Mouse (Mus musculus) limb, embryonic 13.5 days (tissue): Measurements from ENCODE around the gene Ccdc159. TPM values are rescaled to one million over a fixed set of nuclear protein-coding genes. Genes with fewer than 3 reads are reported as not detected.

Experiments used
- ATAC-seq: fragments of 200-750 bp; cut with Nextera tagmentation; 2 replicates; pipeline ENCODE4 v1.8.0; 2017; ENCODE audit warnings: low read depth, moderate number of reproducible peaks, moderate TSS enrichment; ENCODE audit not compliant: low FRiP score
- H3K27ac ChIP-seq: fragments of 300-500 bp; sonication (generic); 2 replicates; pipeline ENCODE4 v1.5.1; 2015; ENCODE audit warnings: inconsistent platforms, mild to moderate bottlenecking, moderate library complexity
- H3K27me3 ChIP-seq: fragments of 300-500 bp; sonication (generic); 2 replicates; pipeline ENCODE4 v1.6.1; 2015; ENCODE audit warnings: mild to moderate bottlenecking, inconsistent platforms
- H3K36me3 ChIP-seq: fragments of 300-500 bp; sonication (generic); 2 replicates; pipeline ENCODE4 v1.6.1; 2015; ENCODE audit warnings: inconsistent platforms, mild to moderate bottlenecking, moderate library complexity
- H3K4me1 ChIP-seq: fragments of 300-500 bp; sonication (generic); 2 replicates; pipeline ENCODE4 v1.6.1; 2015; ENCODE audit warnings: inconsistent platforms
- H3K4me2 ChIP-seq: fragments of 300-500 bp; sonication (generic); replicated peaks from 2 replicates; pipeline ENCODE4 v1.6.1; 2015; ENCODE audit warnings: inconsistent platforms, mild to moderate bottlenecking, moderate library complexity
- H3K4me3 ChIP-seq: fragments of 300-500 bp; sonication (generic); 2 replicates; pipeline ENCODE4 v1.5.1; 2015; ENCODE audit warnings: moderate library complexity, mild to moderate bottlenecking, inconsistent platforms
- H3K9ac ChIP-seq: fragments of 300-500 bp; sonication (generic); 2 replicates; pipeline ENCODE4 v1.6.1; 2015; ENCODE audit warnings: mild to moderate bottlenecking, inconsistent platforms
- H3K9me3 ChIP-seq: fragments of 300-500 bp; sonication (generic); 2 replicates; pipeline ENCODE4 v1.6.1; 2016; ENCODE audit warnings: inconsistent platforms
- WGBS: fragments of 180-500 bp; shearing (Covaris S2); methylation state at CpG from one replicate; pipeline ENCODE4 v1.1.7; 2015; 5-methylcytosine and 5-hydroxymethylcytosine counted together
- polyA plus RNA-seq: library from polyadenylated mRNA; unstranded; fragments of >200 nt; fragmentation: Nextera tagmentation; extraction: Ambion mirVana; gene quantifications from 2 replicates; pipeline ENCODE4 v1.2.1, GENCODE M21; 2015

Ccdc159 gene
- 5.1 and 6.2 TPM in 2 replicates for polyA plus RNA-seq

DNA sequence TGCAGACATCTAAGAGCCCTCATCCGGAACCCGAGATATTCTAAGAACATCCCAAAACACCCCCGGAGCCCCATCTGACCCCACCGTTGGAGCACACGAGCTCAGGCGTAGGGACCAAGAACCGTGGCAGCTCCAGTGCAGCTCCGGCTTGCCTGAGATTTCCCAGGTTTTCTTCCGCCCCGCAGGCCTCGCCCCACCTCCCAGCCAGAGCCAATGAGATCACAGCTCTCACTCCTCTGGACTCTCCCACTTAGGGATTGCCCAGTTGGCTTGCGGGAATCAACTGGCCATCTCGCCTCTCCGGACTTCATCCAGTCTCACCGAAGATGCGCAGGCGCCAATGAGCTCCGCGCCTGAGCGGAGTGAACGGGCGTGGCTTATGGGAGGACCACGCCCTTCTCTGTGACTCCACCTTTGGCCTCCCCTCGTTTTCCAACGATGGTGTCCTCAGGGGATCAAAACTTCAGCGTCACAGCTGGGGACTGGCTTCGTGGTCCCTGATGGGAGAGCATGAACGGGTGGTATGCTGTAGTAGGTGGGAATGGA is at the start of gene Ccdc159, which contains the start of gene Tmem205:
Gene Ccdc159, plus strand, starts transcription at position 264 of the 546 bp plus-strand sequence.
Gene Tmem205, minus strand, starts transcription at position 349 of the 546 bp plus-strand sequence.
- Histone ChIP-seq H3K9ac (peak within 1 kb of the TSS; percentile 77), H3K36me3 (peaks cover 9% of the 10 kb centered on the region), H3K4me2 (peak within 1 kb of the TSS; percentile 75), H3K27ac (peak within 1 kb of the TSS; percentile 55; the same call in 1 of the 2 replicates), H3K27me3 (no peaks in the 10 kb centered on the region), H3K9me3 (no peaks in the 10 kb centered on the region; the same call in 1 of the 2 replicates), H3K4me3 (peak within 1 kb of the TSS; percentile 58), H3K4me1 (peaks cover 13% of the 10 kb centered on the region)
- WGBS = under 1% methylated on average over 28 of the region's 28 CpGs
- ATAC-seq = peak; percentile 98

DNA sequence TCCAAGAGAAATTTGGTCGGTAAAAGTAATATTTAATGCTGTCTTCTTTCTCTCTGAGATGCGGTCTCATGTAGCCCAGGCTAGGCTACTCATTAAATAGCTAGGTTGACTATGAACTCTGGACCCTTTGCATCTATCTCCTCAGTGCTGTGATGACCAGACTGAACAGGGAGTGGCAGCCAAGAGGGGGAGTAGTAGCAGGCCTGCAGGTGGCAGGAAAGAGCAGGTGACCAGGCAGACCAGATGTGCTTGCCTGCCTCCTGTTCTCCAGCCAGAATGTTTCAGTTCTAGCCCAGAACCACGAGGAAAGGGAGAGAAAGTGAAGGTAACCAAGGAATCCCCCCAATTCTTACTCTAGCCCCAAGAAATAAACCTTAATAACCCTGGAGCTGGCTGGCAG is 38.0 kb upstream of the Ccdc159 start:
- WGBS = 66% methylated on average over 3 of the region's 3 CpGs
- no peak for ATAC-seq
- H3K4me1 ChIP-seq = no peaks in the 10 kb centered on the region
- no peaks in the 10 kb centered on the region for H3K9me3 ChIP-seq
- H3K4me2 ChIP-seq = no peak overlapping the region
- H3K36me3 ChIP-seq = no peaks in the 10 kb centered on the region
- no peak overlapping the region for H3K4me3 ChIP-seq
- H3K27ac ChIP-seq = no peak overlapping the region
- H3K27me3 ChIP-seq = no peaks in the 10 kb centered on the region
- no peak overlapping the region for H3K9ac ChIP-seq

DNA sequence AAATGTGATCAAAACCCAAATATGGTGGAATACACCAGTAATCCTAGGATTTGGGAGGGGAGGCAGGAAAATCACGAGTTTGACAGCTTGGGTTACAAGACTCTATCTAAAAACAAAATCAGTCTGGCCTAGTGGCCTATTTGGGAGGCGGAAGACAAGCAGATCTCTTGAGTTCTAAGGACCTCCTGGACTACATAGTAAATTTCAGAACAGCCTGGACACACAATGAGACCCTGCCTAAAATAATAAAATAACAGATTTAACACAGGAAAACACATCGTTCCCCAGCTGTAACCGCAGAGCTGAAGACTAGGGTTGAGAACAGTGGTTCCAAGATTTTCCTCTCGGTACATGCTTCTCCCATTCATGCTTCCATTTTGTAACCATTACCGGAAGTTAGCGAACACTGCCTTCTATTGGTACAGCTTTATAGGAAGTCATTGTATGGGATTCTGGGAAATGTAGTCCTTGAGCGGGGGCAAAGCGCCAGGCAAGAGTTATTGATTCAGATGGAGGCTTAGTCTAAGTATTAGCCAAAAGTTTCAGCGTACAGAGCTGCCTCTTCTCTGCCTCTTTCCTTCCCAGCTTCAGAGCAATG is 25.9 kb upstream of the Ccdc159 start:
- H3K9ac ChIP-seq = peak overlapping the region; percentile 39; the same call in 1 of the 2 replicates
- peaks cover 21% of the 10 kb centered on the region for H3K27me3 ChIP-seq
- WGBS = 14% methylated on average over 10 of the region's 10 CpGs
- no peak overlapping the region for H3K27ac ChIP-seq
- no peaks in the 10 kb centered on the region for H3K36me3 ChIP-seq
- peak overlapping the region; percentile 47 for H3K4me3 ChIP-seq
- 0 out of 2 replicates have a peak, but pooled peaks cover 4% of the 10 kb centered on the region for H3K4me1 ChIP-seq
- H3K9me3 ChIP-seq = no peaks in the 10 kb centered on the region
- peak overlapping the region; percentile 61 for H3K4me2 ChIP-seq
- peak; percentile 85 for ATAC-seq

- Histone ChIP-seq H3K4me2 (no peak overlapping the region), H3K4me3 (no peak overlapping the region), H3K9me3 (no peaks in the 10 kb centered on the region), H3K9ac (no peak overlapping the region), H3K27me3 (peaks cover 18% of the 10 kb centered on the region), H3K27ac (no peak overlapping the region), H3K4me1 (0 out of 2 replicates have a peak, but pooled peaks cover 4% of the 10 kb centered on the region), H3K36me3 (no peaks in the 10 kb centered on the region)
- 82% methylated on average over 4 of the region's 4 CpGs for WGBS
- ATAC-seq = no peak
Observed at GRCm38 (mm10) chr9:21904031-21904430, 23.2 kb upstream of the Ccdc159 start.

DNA sequence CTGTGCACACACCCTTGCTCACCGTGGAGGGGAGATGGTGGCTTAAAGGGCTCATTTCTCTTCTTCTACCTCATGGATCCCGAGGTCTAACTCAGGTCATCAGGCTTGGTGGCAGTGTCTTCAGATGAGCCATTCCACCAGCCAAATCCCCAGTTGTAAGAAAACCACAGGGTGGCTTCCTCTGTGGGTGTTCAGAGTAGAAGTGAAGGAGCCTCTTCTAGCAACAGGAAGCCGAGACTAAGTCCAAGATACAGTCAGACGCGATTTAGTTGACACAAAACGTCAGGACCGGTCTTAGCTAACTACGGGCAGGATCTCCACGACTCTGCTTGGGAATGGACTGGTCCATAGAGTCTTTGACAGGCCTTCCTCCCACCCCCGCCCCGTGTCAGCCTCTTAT is 19.1 kb upstream of the Ccdc159 start:
- Histone ChIP-seq H3K4me1 (no peaks in the 10 kb centered on the region), H3K4me2 (no peak overlapping the region), H3K27me3 (peaks cover 10% of the 10 kb centered on the region; the same call in 1 of the 2 replicates), H3K9ac (no peak overlapping the region), H3K9me3 (no peaks in the 10 kb centered on the region), H3K27ac (no peak overlapping the region), H3K36me3 (no peaks in the 10 kb centered on the region), H3K4me3 (no peak overlapping the region)
- 78% methylated on average over 11 of the region's 11 CpGs for WGBS
- ATAC-seq = no peak

DNA sequence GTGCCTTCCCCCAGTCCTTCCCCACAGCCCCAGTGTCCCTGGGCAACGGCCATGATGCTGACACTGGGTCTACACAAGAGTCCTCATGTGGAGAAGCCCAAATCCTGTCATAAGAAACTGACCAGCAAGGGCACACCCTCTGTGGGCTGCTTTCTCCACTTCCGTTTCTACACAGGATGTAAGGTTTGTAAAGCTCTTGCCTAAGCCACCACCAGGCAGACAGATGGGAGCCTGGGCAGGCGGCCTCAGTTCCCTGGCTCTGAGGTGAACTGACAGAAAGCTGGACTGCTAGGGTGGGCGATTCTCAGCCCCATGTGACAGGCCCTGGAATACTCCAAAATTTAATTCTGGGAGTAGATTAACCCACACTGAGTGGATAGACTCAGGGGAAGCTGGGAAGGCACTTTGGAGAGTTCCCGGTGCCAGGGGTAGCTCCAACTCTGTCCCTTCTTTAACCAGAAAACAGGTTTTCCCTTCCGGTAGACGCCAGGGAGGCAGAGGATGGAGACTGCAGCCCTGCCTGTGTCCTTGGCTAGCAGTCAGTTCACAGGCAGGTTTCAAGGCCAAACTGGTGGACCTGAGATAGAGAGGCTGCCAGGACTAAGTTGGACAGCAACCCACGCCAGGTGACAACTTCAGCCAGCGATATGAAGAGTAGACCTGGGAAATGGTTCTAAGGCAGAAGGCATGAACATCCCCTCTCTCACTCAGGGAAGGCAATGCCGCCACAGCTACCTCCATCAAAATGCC is 17.6 kb upstream of the Ccdc159 start:
- Histone ChIP-seq H3K4me3 (no peak overlapping the region), H3K27ac (no peak overlapping the region), H3K36me3 (no peaks in the 10 kb centered on the region), H3K9ac (no peak overlapping the region; the same call in 1 of the 2 replicates), H3K27me3 (0 out of 2 replicates have a peak, but pooled peaks cover 4% of the 10 kb centered on the region), H3K4me1 (no peaks in the 10 kb centered on the region), H3K4me2 (no peak overlapping the region), H3K9me3 (no peaks in the 10 kb centered on the region)
- no peak for ATAC-seq
- 70% methylated on average over 10 of the region's 10 CpGs for WGBS

GRCm38 (mm10) chr9:21916851-21917492 is 10.3 kb upstream of the Ccdc159 start:
- Histone ChIP-seq H3K36me3 (peaks cover 2% of the 10 kb centered on the region; the same call in 1 of the 2 replicates), H3K9me3 (no peaks in the 10 kb centered on the region), H3K4me2 (peak overlapping the region; percentile 97), H3K27me3 (peaks cover 27% of the 10 kb centered on the region), H3K4me1 (peaks cover 5% of the 10 kb centered on the region), H3K27ac (no peak overlapping the region), H3K4me3 (peak overlapping the region; percentile 65), H3K9ac (peak overlapping the region; percentile 68; the same call in 1 of the 2 replicates)
- 63% methylated on average over 3 of the region's 3 CpGs for WGBS
- no peak for ATAC-seq

DNA sequence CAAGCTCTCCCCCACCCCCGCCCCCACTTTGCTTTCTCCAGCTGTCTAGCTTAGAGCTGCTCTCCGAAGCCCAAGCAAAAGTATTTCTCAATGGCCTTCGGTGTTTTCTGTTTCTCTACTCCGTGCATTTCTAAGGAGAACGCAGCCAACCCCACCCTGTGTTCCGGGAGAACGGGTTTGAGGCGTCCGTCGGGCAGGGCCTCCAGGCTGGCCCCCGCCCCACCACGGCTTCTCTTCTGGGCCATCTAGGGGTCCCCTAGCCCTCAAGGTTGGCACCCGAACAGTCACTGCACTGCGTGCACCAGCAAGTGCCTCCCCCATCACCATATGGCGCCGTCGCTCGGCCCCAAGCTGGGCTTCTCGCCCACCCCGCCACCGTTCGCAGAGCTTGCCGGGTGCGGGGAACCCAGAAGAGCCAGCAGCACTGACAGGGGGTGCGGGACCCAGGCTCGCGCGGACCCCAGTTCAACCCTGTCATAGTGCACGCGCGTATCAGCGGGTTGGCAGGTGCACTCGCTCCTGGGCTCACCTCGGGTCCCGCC is 9.7 kb upstream of the Ccdc159 start:
- peaks cover 3% of the 10 kb centered on the region; the same call in 1 of the 2 replicates for H3K36me3 ChIP-seq
- H3K9ac ChIP-seq = peak overlapping the region; percentile 68
- H3K4me2 ChIP-seq = peak overlapping the region; percentile 97
- peaks cover 27% of the 10 kb centered on the region for H3K27me3 ChIP-seq
- H3K4me3 ChIP-seq = peak overlapping the region; percentile 65
- no peak overlapping the region; the same call in 1 of the 2 replicates for H3K27ac ChIP-seq
- WGBS = 2% methylated on average over 35 of the region's 35 CpGs
- H3K9me3 ChIP-seq = no peaks in the 10 kb centered on the region
- H3K4me1 ChIP-seq = peaks cover 5% of the 10 kb centered on the region
- ATAC-seq = no peak; the same call in 1 of the 2 replicates

DNA sequence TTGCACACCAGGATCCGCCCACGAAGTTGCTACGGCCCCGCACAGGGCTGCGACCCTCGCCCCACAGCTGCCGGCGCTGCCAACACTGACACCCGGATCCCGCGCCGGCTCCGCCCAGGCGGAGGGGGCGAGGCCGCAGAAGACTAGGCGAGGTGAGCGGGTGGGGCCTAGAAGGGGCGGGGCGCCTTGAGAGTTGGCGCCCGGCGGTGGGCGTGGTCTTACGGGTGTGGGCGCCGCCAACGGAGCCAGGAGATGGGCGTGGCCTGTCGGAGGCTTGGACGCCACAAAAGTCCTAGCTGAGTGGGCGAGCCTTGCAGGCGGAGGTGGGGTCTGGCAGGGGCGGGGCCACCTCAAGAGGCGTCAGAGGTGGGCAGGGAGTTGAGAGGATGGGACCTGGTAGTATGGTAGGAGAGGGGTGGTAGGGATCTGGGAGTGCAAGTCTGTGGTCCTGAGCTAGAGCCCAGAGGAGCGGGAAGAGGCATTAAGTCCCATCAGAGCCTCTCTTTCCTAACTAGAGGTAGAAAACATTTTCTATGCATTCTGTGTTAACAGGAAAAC is 9.2 kb upstream of the Ccdc159 start, which contains the start of gene Rab3d:
Gene Rab3d, minus strand, starts transcription at position 158 of the 558 bp plus-strand sequence.
- no peak within 1 kb of the TSS; the same call in 1 of the 2 replicates for H3K27ac ChIP-seq
- peak within 1 kb of the TSS; percentile 97 for H3K4me2 ChIP-seq
- H3K9ac ChIP-seq = peak within 1 kb of the TSS; percentile 68
- H3K27me3 ChIP-seq = peaks cover 27% of the 10 kb centered on the region
- peaks cover 3% of the 10 kb centered on the region; the same call in 1 of the 2 replicates for H3K36me3 ChIP-seq
- peak within 1 kb of the TSS; percentile 65 for H3K4me3 ChIP-seq
- no peaks in the 10 kb centered on the region for H3K9me3 ChIP-seq
- peak; percentile 94 for ATAC-seq
- under 1% methylated on average over 35 of the region's 36 CpGs for WGBS
- H3K4me1 ChIP-seq = peaks cover 5% of the 10 kb centered on the region

GRCm38 (mm10) chr9:21918692-21919384 is 8.4 kb upstream of the Ccdc159 start:
- H3K9me3 ChIP-seq = no peaks in the 10 kb centered on the region
- H3K9ac ChIP-seq = no peak overlapping the region; the same call in 1 of the 2 replicates
- peak overlapping the region; percentile 97 for H3K4me2 ChIP-seq
- no peak for ATAC-seq
- peaks cover 27% of the 10 kb centered on the region for H3K27me3 ChIP-seq
- H3K36me3 ChIP-seq = peaks cover 3% of the 10 kb centered on the region
- WGBS = 23% methylated on average over 5 of the region's 5 CpGs
- no peak overlapping the region for H3K27ac ChIP-seq
- peak overlapping the region; percentile 65 for H3K4me3 ChIP-seq
- peaks cover 5% of the 10 kb centered on the region for H3K4me1 ChIP-seq
